Mouse (Mus musculus): ENCODE data around the gene Prss56. TPM values are rescaled to one million over a fixed set of nuclear protein-coding genes. Genes with fewer than 3 reads are reported as not detected.
A peak's percentile ranks its signal among the peaks of the same experiment; 100 is the strongest.

Gene Prss56
- polyA plus RNA-seq, 1 experiment = 0.27 TPM

DNA sequence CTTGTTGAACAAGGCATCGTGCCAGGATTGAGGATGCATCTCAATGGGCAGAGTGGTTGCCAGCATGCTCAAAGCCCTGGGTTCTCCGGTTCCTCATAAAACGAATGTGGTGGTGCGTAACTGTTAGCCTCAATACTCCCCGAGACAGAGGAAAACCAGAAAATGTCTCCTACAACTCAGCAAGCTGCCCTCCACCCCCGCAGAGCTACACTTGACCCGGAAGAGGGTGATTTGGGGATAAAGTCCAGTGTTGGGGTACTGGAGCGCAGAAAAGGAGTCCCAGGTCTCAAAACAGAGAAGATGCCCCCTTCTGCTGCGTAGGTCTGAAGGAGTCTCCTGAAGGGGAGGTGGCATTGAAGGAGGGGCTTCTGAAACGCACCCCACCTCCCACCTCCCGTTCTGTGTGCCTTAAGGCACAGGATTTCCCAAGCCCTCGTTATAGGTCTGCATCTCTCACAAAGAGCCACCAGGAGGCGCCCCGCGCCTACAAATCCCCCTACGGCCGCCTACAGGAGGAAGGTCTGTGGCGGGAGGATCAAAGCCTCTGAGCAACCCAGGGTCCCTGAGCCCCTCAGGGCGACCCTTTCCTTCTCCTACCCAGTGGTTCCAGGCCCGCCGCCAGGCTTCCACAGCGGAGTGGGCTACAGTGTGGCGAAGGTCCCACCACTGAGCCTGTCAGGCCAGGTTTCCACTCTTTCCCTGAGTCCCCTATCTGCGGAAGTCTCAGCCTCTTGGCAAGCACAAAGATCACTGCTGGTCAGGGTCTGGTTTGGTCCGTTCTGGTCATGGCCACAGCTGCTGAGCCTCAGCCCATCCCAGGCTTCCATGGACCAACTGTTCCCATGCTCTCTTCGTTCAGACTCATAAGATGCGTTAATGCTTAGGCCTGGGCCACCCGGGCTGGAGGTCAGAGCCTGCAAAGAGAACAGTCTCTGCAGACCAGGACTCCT lies 8.8 kb upstream of the Prss56 start:
- Histone ChIP-seq H3K9me3 (replicated peaks; ENCODE audit: control insufficient read depth, insufficient read depth, low read length, poor library complexity, severe bottlenecking) (no peaks in the 10 kb centered on the region), H3K27me3 (ENCODE audit: control insufficient read depth, insufficient read depth, low read length, poor library complexity, severe bottlenecking) (no peaks in the 10 kb centered on the region), H3K27ac (ENCODE audit: insufficient read depth, low read length) (no peak overlapping the region), H3K4me3 (ENCODE audit: low read depth, low read length) (no peak overlapping the region), H3K9ac (ENCODE audit: low read depth, poor library complexity, severe bottlenecking) (no peak overlapping the region; the same call in 1 of the 2 replicates), H3K4me1 (ENCODE audit: control insufficient read depth, insufficient read depth, low read length) (peaks cover 2% of the 10 kb centered on the region), H3K36me3 (ENCODE audit: control insufficient read depth, insufficient read depth, low read length, poor library complexity, severe bottlenecking) (no peaks in the 10 kb centered on the region)
- TF ChIP-seq CTCF (IDR thresholded peaks at IDR 0.05; ENCODE audit: low read depth, low read length) (peak; percentile 69), POLR2A (IDR thresholded peaks at IDR 0.05; ENCODE audit: insufficient read depth, low read length) (no peak)

DNA sequence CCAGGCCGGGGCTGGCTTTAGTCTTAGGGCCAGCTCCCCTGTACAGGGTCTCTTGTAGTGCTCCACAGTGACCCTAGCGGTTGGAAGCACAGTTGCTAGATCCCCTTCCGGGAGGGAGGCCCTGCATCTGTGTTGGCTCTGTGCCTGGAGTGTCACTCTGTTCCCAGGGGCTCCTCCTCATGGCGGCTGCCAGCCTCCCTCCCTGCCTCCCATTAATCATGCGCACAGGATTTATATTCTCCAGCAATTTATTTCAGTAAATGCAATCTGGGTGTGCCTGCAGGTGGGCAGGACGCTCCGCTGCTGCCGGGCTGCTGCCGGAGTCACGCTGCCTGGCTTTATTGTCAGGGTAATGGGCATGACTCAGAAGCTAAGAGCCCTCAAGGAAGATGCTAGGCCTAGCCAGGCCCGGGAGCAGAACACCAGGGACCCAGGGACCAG lies 7.2 kb upstream of the Prss56 start:
- TF ChIP-seq CTCF (IDR thresholded peaks at IDR 0.05; ENCODE audit: low read depth, low read length) (peak; percentile 31), EP300 (IDR thresholded peaks at IDR 0.05; ENCODE audit: insufficient read depth, low read depth, low read length) (no peak)
- no peak overlapping the region for H3K9ac ChIP-seq (ENCODE audit: low read depth, poor library complexity, severe bottlenecking)
- no peaks in the 10 kb centered on the region for H3K9me3 ChIP-seq (replicated peaks; ENCODE audit: control insufficient read depth, insufficient read depth, low read length, poor library complexity, severe bottlenecking)
- H3K4me1 ChIP-seq (ENCODE audit: control insufficient read depth, insufficient read depth, low read length) = peaks cover 2% of the 10 kb centered on the region
- no peaks in the 10 kb centered on the region for H3K36me3 ChIP-seq (ENCODE audit: control insufficient read depth, insufficient read depth, low read length, poor library complexity, severe bottlenecking)
- H3K27ac ChIP-seq (ENCODE audit: insufficient read depth, low read length) = no peak overlapping the region
- H3K27me3 ChIP-seq (ENCODE audit: control insufficient read depth, insufficient read depth, low read length, poor library complexity, severe bottlenecking) = no peaks in the 10 kb centered on the region
- peak overlapping the region; percentile 14; the same call in 1 of the 2 replicates for H3K4me3 ChIP-seq (ENCODE audit: low read depth, low read length)

DNA sequence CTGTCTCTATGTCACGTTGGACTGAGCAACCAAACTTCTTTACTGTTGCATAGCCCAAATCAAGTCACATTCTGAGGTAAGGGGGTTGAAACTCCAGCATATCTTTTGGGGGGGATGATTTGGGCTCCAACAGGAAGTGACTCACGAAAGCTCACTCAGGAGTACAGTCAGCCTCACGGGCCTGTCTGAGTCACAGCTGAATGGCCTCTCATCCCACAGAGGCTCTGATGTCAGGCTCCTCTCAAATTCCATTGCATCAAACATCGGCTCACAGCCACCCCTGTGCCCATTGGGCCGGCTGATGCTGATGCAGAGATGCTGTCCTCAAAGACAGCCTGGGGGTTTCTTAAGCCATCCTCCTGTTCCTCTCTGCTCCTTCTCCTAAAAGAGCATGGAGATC lies 2.2 kb upstream of the Prss56 start:
- Histone ChIP-seq H3K27ac (ENCODE audit: insufficient read depth, low read length) (no peak overlapping the region), H3K9me3 (replicated peaks; ENCODE audit: control insufficient read depth, insufficient read depth, low read length, poor library complexity, severe bottlenecking) (no peaks in the 10 kb centered on the region), H3K9ac (ENCODE audit: low read depth, poor library complexity, severe bottlenecking) (no peak overlapping the region), H3K27me3 (ENCODE audit: control insufficient read depth, insufficient read depth, low read length, poor library complexity, severe bottlenecking) (no peaks in the 10 kb centered on the region), H3K36me3 (ENCODE audit: control insufficient read depth, insufficient read depth, low read length, poor library complexity, severe bottlenecking) (no peaks in the 10 kb centered on the region), H3K4me1 (ENCODE audit: control insufficient read depth, insufficient read depth, low read length) (peaks cover 3% of the 10 kb centered on the region), H3K4me3 (ENCODE audit: low read depth, low read length) (no peak overlapping the region)
- TF ChIP-seq POLR2A (IDR thresholded peaks at IDR 0.05; ENCODE audit: insufficient read depth, low read length) (no peak), CTCF (IDR thresholded peaks at IDR 0.05; ENCODE audit: low read depth, low read length) (no peak), EP300 (IDR thresholded peaks at IDR 0.05; ENCODE audit: insufficient read depth, low read depth, low read length) (no peak)

DNA sequence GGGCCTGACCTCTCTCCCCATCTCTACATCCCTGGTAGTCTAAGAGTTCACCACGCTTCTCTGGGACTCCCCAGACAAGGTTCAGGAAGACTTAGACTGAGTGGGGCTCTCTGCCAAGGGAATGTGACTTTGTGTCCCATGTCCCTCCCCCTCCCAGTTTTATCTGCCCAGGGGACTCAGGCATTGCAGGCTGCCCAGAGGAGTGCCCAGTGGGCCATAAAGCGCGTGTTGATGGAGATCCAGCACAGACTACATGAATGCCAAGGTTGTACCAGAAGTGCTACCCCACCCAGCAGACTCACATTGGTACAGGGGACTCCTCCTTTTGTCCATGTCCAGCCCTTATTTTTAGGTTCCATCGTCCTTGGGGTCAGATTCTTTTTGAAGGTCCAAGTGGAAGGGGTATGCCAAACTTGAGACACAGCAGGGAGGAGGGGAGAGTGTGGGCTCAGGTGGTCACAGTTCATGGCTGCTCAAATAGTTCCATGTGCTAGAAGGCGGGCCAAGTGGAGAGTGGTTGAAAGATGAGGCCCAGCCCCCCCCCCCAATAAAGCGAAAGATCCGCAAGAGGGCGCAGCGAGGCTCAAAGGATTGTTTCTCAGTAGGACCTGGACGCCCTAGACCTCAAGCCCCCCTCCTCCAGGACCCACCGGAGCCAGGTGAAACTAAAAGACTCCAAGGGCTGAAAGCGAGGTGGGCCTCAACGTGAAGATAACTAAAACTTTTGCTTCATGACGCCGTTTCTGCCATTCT lies 1.1 kb downstream of the Prss56 start:
- H3K36me3 ChIP-seq (ENCODE audit: control insufficient read depth, insufficient read depth, low read length, poor library complexity, severe bottlenecking) = no peaks in the 10 kb centered on the region
- H3K9me3 ChIP-seq (replicated peaks; ENCODE audit: control insufficient read depth, insufficient read depth, low read length, poor library complexity, severe bottlenecking) = no peaks in the 10 kb centered on the region
- no peaks in the 10 kb centered on the region for H3K27me3 ChIP-seq (ENCODE audit: control insufficient read depth, insufficient read depth, low read length, poor library complexity, severe bottlenecking)
- TF ChIP-seq EP300 (IDR thresholded peaks at IDR 0.05; ENCODE audit: insufficient read depth, low read depth, low read length) (no peak), CTCF (IDR thresholded peaks at IDR 0.05; ENCODE audit: low read depth, low read length) (peak; percentile 28)
- H3K9ac ChIP-seq (ENCODE audit: low read depth, poor library complexity, severe bottlenecking) = no peak overlapping the region
- peaks cover 3% of the 10 kb centered on the region for H3K4me1 ChIP-seq (ENCODE audit: control insufficient read depth, insufficient read depth, low read length)
- H3K27ac ChIP-seq (ENCODE audit: insufficient read depth, low read length) = no peak overlapping the region
- no peak overlapping the region for H3K4me3 ChIP-seq (ENCODE audit: low read depth, low read length)

DNA sequence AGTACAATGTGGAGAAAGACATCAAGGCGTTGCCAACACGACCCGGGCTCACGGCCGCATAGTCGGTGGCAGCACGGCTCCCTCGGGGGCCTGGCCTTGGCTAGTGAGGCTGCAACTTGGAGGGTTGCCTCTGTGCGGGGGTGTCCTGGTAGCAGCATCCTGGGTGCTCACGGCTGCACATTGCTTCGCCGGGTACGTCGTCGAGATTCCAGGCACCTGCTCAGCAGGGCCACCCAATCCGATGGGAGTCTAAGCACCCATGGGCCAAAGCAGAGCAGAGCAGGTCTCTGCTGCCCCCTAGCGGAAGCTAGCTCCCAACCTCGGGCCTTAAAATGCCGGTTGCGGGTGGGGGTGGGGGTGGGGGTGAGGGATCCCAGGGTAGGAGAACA lies 1.6 kb downstream of the Prss56 start:
- Histone ChIP-seq H3K9me3 (replicated peaks; ENCODE audit: control insufficient read depth, insufficient read depth, low read length, poor library complexity, severe bottlenecking) (no peaks in the 10 kb centered on the region), H3K27ac (ENCODE audit: insufficient read depth, low read length) (no peak overlapping the region), H3K4me1 (ENCODE audit: control insufficient read depth, insufficient read depth, low read length) (peaks cover 3% of the 10 kb centered on the region), H3K4me3 (ENCODE audit: low read depth, low read length) (no peak overlapping the region), H3K27me3 (ENCODE audit: control insufficient read depth, insufficient read depth, low read length, poor library complexity, severe bottlenecking) (no peaks in the 10 kb centered on the region), H3K9ac (ENCODE audit: low read depth, poor library complexity, severe bottlenecking) (no peak overlapping the region), H3K36me3 (ENCODE audit: control insufficient read depth, insufficient read depth, low read length, poor library complexity, severe bottlenecking) (no peaks in the 10 kb centered on the region)
- TF ChIP-seq CTCF (IDR thresholded peaks at IDR 0.05; ENCODE audit: low read depth, low read length) (peak; percentile 70), POLR2A (IDR thresholded peaks at IDR 0.05; ENCODE audit: insufficient read depth, low read length) (no peak), EP300 (IDR thresholded peaks at IDR 0.05; ENCODE audit: insufficient read depth, low read depth, low read length) (no peak)

DNA sequence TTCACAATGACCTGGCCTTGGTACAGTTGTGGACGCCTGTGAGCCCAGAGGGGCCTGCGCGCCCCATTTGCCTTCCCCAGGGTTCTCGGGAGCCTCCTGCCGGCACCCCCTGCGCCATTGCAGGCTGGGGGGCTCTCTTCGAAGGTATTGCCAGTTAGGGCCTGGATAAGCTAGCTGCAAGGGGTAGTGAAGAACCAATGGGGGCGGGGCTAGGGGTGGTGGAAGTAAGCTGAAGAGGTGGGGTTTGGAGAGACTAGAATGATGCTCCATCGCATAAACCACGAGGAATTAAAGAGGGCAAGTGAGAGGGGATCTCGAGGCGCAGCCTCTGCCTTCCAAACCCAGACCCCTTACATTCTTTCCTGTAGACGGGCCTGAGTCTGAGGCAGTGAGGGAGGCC lies 2.4 kb downstream of the Prss56 start:
- Histone ChIP-seq H3K27ac (ENCODE audit: insufficient read depth, low read length) (no peak overlapping the region), H3K9me3 (replicated peaks; ENCODE audit: control insufficient read depth, insufficient read depth, low read length, poor library complexity, severe bottlenecking) (no peaks in the 10 kb centered on the region), H3K36me3 (ENCODE audit: control insufficient read depth, insufficient read depth, low read length, poor library complexity, severe bottlenecking) (no peaks in the 10 kb centered on the region), H3K27me3 (ENCODE audit: control insufficient read depth, insufficient read depth, low read length, poor library complexity, severe bottlenecking) (no peaks in the 10 kb centered on the region), H3K4me3 (ENCODE audit: low read depth, low read length) (0 out of 2 replicates have a peak overlapping the region, but pooled peaks have one; percentile 1), H3K4me1 (ENCODE audit: control insufficient read depth, insufficient read depth, low read length) (peaks cover 4% of the 10 kb centered on the region), H3K9ac (ENCODE audit: low read depth, poor library complexity, severe bottlenecking) (peak overlapping the region; percentile 77; the same call in 1 of the 2 replicates)
- TF ChIP-seq EP300 (IDR thresholded peaks at IDR 0.05; ENCODE audit: insufficient read depth, low read depth, low read length) (no peak), POLR2A (IDR thresholded peaks at IDR 0.05; ENCODE audit: insufficient read depth, low read length) (no peak), CTCF (IDR thresholded peaks at IDR 0.05; ENCODE audit: low read depth, low read length) (no peak)
